Mouse (Mus musculus): ENCODE data around the gene Atp6v0c. TPM values are rescaled to one million over a fixed set of nuclear protein-coding genes. Genes with fewer than 3 reads are reported as not detected.

Gene Atp6v0c
- polyA plus RNA-seq, 1 experiment = 1,077 TPM

DNA sequence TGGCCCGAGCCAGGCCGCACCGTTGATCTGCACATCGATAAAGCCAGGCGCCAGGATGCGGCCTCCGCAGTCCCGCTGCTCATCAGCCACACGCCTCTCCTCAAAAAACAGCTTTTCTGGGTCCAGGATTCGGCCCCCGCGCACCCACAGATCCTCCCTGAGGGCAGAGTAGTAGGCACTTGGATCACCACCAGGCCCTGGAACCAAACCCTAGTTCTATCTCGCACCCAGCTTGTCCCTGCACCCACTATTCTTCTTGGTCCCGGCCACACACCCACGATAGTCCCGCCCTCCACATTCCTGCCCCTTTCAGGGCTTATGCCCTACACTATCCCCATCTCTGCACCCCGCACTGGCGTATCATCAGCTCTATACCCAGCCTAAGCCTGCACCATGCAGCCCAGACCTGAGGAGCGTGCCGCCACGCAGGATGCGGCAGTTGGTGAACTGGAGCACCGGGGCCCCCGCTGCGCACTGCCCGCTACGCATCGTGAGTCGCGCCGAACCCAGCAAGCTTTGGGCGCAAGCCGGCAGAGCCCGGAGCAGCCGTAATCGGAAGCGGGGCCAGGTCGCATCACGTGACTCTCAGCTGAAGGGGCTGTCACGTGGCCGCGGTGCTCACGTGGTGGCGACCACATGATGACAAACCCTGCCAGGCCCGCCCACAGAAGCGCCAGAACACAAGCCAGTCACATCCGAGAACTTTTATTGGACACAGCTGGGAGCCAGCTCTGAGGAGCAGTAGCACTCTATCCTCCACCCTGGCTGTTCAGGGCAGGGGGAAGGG, 6.1 kb downstream of the Atp6v0c start, which contains the start of gene Amdhd2:
Gene Amdhd2, minus strand, starts transcription at position 591 of the 787 bp plus-strand sequence.
- WGBS = under 1% methylated on average over 47 of the region's 47 CpGs
- TF ChIP-seq CTCF (IDR thresholded peaks at IDR 0.05; ENCODE audit: insufficient read depth, low read length) = no peak
- peak; percentile 70; the same call in 1 of the 2 replicates for TF ChIP-seq POLR2A (IDR thresholded peaks at IDR 0.05; ENCODE audit: borderline replicate concordance, extremely low read depth, low read depth, low read length)
- Histone ChIP-seq H3K4me3 (replicated peaks; ENCODE audit: extremely low read depth, low read depth, low read length) (peak within 1 kb of the TSS; percentile 92), H3K4me1 (ENCODE audit: control insufficient read depth, insufficient read depth, low read length) (peaks cover 10% of the 10 kb centered on the region)
- DNase-seq = peak; percentile 90

DNA sequence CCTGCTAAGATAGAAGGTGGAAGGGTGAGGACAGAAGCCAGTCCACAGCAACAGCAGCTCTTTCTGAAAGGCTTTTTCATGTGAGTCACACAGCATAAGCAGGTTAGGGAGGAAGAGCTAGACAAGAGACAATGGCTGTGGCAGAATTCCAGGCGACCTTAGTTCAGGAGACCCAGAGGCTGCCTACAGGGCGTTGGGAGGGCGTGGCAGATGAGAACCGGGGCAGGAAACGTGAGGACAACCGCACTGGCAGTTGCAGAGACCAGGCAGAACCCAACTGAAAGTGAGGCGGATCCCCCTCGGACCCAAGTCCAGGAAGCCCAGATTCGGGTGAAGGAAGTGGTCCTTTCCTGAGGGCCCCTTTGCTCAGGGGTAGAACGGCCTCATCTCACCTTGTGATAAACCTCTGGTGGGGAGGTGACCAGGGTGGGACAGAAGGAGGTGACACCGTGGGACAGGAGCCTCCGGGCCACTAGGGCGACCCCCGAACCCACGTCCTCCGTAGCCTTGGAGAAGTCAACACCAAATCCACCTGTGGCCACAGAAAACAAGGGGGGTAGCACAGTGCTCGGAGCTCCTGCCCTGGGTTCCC, 6.8 kb downstream of the Atp6v0c start:
- TF ChIP-seq POLR2A (IDR thresholded peaks at IDR 0.05; ENCODE audit: borderline replicate concordance, extremely low read depth, low read depth, low read length) (no peak), CTCF (IDR thresholded peaks at IDR 0.05; ENCODE audit: insufficient read depth, low read length) (no peak)
- Histone ChIP-seq H3K4me1 (ENCODE audit: control insufficient read depth, insufficient read depth, low read length) (peaks cover 7% of the 10 kb centered on the region), H3K4me3 (replicated peaks; ENCODE audit: extremely low read depth, low read depth, low read length) (peak overlapping the region; percentile 92)
- DNase-seq = no peak
- 7% methylated on average over 17 of the region's 17 CpGs for WGBS

DNA sequence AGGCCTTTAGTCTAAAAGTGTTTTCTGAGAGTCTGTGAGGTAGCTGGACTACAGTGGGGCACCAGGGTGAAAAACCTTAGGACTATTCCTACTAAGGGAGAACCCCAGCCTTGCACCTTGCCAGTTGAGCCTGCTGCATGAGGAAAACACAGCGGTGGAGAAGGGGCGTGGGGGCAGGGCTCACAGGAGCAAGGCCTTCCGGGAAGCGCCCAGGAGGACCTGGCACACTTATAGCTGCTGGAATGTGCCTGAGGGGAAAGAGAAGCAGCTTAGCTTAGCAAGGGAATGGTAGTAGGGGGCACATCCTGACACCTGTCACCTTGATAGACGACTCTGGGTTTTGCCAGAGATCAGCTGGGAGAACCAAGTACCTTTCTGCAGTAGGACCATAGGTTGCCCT, 8.0 kb downstream of the Atp6v0c start:
- no peak overlapping the region for H3K4me3 ChIP-seq (replicated peaks; ENCODE audit: extremely low read depth, low read depth, low read length)
- WGBS = 59% methylated on average over 5 of the region's 5 CpGs
- TF ChIP-seq POLR2A (IDR thresholded peaks at IDR 0.05; ENCODE audit: borderline replicate concordance, extremely low read depth, low read depth, low read length) (no peak), CTCF (IDR thresholded peaks at IDR 0.05; ENCODE audit: insufficient read depth, low read length) (no peak)
- peaks cover 7% of the 10 kb centered on the region for H3K4me1 ChIP-seq (ENCODE audit: control insufficient read depth, insufficient read depth, low read length)
- peak; percentile 39 for DNase-seq

DNA sequence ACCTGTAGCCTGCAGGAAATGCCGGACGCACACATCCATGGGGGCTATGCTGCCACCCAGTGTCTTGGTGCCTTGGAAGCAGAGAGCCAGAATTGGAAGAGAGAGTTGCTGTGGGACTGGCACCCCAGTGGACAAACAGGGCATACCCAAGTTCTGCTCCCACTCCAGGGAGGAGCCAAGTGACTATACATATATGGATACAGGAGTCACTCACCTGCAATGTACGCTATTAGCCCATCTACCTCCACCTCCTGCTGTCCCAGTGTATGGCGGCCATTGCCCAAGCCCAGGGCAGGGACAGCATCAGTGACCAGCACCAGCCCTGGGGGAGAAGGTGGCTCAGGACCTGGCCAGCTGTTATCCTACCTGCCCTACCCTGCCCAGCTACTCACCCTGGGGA, 12.0 kb downstream of the Atp6v0c start:
- TF ChIP-seq CTCF (IDR thresholded peaks at IDR 0.05; ENCODE audit: insufficient read depth, low read length) = no peak
- no peak for DNase-seq

DNA sequence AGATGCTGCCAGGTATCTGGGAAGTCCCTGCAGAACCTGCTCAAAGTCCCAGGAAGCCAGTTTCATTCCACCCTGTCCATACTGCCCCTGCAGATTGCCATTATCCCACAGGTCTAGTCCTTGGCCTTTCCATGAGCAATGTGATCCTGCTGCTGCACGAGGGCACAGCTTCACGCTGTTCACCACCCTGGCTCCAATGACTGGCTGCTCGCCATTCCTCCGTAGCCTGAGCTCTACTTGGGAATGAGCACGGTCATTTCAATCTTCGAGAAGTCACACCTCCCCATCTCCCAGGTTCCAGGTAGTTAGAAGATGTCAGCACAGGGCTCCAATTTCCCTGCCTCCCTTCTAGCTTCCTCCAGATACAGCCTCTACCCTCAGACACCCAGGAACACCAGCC, 12.4 kb downstream of the Atp6v0c start:
- Histone ChIP-seq H3K4me1 (ENCODE audit: control insufficient read depth, insufficient read depth, low read length) (peaks cover 3% of the 10 kb centered on the region; the same call in 1 of the 2 replicates), H3K4me3 (replicated peaks; ENCODE audit: extremely low read depth, low read depth, low read length) (no peak overlapping the region)
- 86% methylated on average over 6 of the region's 6 CpGs for WGBS
- DNase-seq = no peak
- TF ChIP-seq CTCF (IDR thresholded peaks at IDR 0.05; ENCODE audit: insufficient read depth, low read length) = no peak
- TF ChIP-seq POLR2A (IDR thresholded peaks at IDR 0.05; ENCODE audit: borderline replicate concordance, extremely low read depth, low read depth, low read length) = no peak

More for the DNA sequence above, 12.0 kb downstream of the Atp6v0c start:
- WGBS = 94% methylated on average over 4 of the region's 4 CpGs
- H3K4me1 ChIP-seq (ENCODE audit: control insufficient read depth, insufficient read depth, low read length) = peaks cover 4% of the 10 kb centered on the region
- no peak overlapping the region for H3K4me3 ChIP-seq (replicated peaks; ENCODE audit: extremely low read depth, low read depth, low read length)

DNA sequence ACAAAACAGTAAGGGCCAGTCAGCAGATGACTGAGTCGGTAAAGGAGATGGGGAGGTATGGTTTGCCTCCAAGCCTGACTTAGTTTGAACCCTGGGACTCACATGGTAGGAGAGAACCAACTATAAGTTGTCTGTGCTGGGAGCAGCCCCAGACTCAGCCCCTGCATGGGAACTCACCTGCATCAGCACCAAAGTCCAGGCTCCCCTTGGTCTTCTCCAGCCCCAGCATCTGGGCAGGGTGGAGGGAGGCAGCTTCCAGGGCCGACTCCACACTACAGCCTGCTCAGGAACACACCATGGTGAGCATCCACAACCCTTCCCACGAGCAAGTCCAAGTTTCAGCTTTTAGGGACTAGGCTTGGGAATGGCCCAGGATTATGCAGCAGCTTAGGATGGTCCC, 13.1 kb downstream of the Atp6v0c start:
- TF ChIP-seq CTCF (IDR thresholded peaks at IDR 0.05; ENCODE audit: insufficient read depth, low read length) = no peak
- TF ChIP-seq POLR2A (IDR thresholded peaks at IDR 0.05; ENCODE audit: borderline replicate concordance, extremely low read depth, low read depth, low read length) = no peak
- no peak for DNase-seq
- H3K4me3 ChIP-seq (replicated peaks; ENCODE audit: extremely low read depth, low read depth, low read length) = no peak overlapping the region
- WGBS = 85% methylated on average over 3 of the region's 3 CpGs
- 0 out of 2 replicates have a peak, but pooled peaks cover 3% of the 10 kb centered on the region for H3K4me1 ChIP-seq (ENCODE audit: control insufficient read depth, insufficient read depth, low read length)

DNA sequence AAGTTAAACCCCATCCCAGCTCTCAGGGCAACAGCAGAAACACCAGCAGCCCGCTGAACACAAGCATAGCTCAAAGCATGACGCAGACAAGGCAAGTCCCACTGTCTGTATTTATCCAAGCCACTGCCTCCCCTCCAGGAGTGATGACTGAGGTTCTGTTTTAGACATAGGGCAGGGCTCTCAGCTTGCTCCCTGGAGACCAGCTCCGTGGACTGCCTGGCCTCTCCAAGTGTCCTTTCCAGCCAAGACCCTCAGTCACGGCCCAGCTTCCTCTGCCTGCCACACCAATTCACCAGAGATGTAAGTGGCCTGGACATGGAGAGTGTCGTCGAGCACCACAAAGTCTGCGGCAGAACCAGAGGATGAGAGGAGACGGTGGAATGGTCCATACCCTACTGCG, 13.8 kb downstream of the Atp6v0c start:
- TF ChIP-seq CTCF (IDR thresholded peaks at IDR 0.05; ENCODE audit: insufficient read depth, low read length) (no peak), POLR2A (IDR thresholded peaks at IDR 0.05; ENCODE audit: borderline replicate concordance, extremely low read depth, low read depth, low read length) (no peak)
- Histone ChIP-seq H3K4me3 (replicated peaks; ENCODE audit: extremely low read depth, low read depth, low read length) (no peak overlapping the region), H3K4me1 (ENCODE audit: control insufficient read depth, insufficient read depth, low read length) (0 out of 2 replicates have a peak, but pooled peaks cover 3% of the 10 kb centered on the region)
- WGBS = 94% methylated on average over 9 of the region's 9 CpGs
- no peak for DNase-seq

DNA sequence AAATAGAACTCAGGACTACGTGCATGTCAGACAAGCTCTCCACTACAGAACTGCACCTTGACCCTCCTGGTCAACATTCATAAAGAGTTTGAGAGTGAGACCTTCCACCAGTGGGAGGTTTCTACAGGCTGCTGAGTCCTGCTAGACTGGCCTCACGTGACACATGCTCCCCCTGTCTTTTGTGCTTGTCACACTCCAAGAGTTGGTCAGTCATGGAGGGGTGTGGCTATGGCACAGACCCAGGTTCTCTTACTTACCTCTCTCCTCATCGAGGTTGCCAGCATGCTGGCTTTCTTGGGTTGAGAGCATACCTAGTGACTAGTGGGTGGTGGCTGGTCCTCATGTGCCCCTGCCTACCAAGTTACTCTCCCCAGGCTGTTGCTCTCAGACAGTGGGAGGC, 15.0 kb downstream of the Atp6v0c start:
- Histone ChIP-seq H3K4me3 (replicated peaks; ENCODE audit: extremely low read depth, low read depth, low read length) (no peak overlapping the region), H3K4me1 (ENCODE audit: control insufficient read depth, insufficient read depth, low read length) (0 out of 2 replicates have a peak, but pooled peaks cover 3% of the 10 kb centered on the region)
- peak; percentile 38 for DNase-seq
- no peak for TF ChIP-seq CTCF (IDR thresholded peaks at IDR 0.05; ENCODE audit: insufficient read depth, low read length)
- no peak for TF ChIP-seq POLR2A (IDR thresholded peaks at IDR 0.05; ENCODE audit: borderline replicate concordance, extremely low read depth, low read depth, low read length)
- WGBS = 44% methylated on average over 3 of the region's 3 CpGs

DNA sequence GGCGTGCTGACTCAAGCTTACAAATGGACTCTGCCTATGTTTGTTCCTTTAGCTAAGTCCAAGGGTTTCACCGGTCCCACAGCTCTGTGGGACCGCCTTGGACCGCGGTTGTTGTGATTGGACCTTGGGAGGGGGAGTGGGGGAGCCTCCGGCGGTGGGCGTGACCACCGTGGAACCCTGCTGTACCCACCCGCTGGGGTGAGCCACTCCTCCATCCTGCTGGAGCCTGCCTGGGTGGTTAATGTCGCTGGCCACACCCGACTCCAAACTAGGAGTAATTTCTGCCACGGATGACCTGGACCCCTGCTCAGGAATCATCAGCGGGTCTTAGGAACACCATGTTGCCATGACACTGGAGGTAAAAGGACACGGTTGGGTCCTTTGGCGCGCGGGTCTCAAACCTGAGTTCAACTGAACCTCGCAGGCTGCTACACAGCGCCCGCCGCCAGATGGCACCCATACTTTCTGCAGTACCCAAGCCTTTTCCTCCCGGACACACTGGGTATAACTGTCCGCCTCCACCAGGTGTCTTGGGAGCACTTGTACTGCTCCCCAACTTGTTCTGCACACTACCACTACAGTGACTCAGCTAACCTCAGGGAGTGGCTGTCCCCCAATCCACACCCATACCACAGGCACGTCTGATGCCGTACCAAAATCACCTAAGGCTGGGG, 17.5 kb downstream of the Atp6v0c start:
- peak overlapping the region; percentile 32 for H3K4me3 ChIP-seq (replicated peaks; ENCODE audit: extremely low read depth, low read depth, low read length)
- TF ChIP-seq POLR2A (IDR thresholded peaks at IDR 0.05; ENCODE audit: borderline replicate concordance, extremely low read depth, low read depth, low read length) (no peak), CTCF (IDR thresholded peaks at IDR 0.05; ENCODE audit: insufficient read depth, low read length) (peak; percentile 77)
- under 1% methylated on average over 26 of the region's 26 CpGs for WGBS
- 0 out of 2 replicates have a peak, but pooled peaks cover 3% of the 10 kb centered on the region for H3K4me1 ChIP-seq (ENCODE audit: control insufficient read depth, insufficient read depth, low read length)
- DNase-seq = peak; percentile 82

Measured in lung, adult 2 months (tissue).